11 mouse cellular contexts compared by ENCODE assay signal in genomic region chr1:184447161-184447667, GRCm38 (mm10).
DNase-seq lines count a peak whose midpoint lies in the region; ATAC-seq and TF ChIP-seq lines count a peak whose summit lies in the region.
"Had no signal": no experiment of that assay in that cellular context is flagged by ENCODE, and none has a peak within 500 bp of the region (broad histone marks: within the 10 kb centered on the region; RNA-seq: fewer than 3 reads in every experiment).

No protein-coding gene starts in this region.

- H3K4me2 ChIP-seq in embryonic facial prominence, embryonic 15.5 days (replicated peaks): no peak overlapping the region
- no peak overlapping the region for H3K4me2 ChIP-seq in lung, embryonic 16.5 days (ENCODE audit: low read depth, low read length)
- H3K4me2 ChIP-seq: liver, embryonic 11.5 days had no signal

- H3K9me3 ChIP-seq in embryonic facial prominence, embryonic 15.5 days (replicated peaks): no peaks in the 10 kb centered on the region
- no peaks in the 10 kb centered on the region for H3K9me3 ChIP-seq in lung, embryonic 16.5 days (ENCODE audit: control insufficient read depth, low read length)
- H3K9me3 ChIP-seq: hindbrain, embryonic 10.5 days had no signal

- H3K9ac ChIP-seq in embryonic facial prominence, embryonic 15.5 days: no peak overlapping the region
- H3K9ac ChIP-seq in lung, embryonic 16.5 days (ENCODE audit: low read length): no peak overlapping the region

- TF ChIP-seq CTCF in left cerebral cortex, adult 2 months (IDR thresholded peaks at IDR 0.05): no peak

- DNase-seq in adrenal gland, postnatal 10 days: peak; percentile 46
- no peak for DNase-seq in adrenal gland, adult 2 months
- DNase-seq in left cerebral cortex, adult 18-20 months (ENCODE audit: low spot score in 2 of 2): peak; percentile 5 to 13
- no peak for DNase-seq in left cerebral cortex, adult 2 months (ENCODE audit: extremely low spot score in 1 of 2, low spot score in 2 of 2)
- DNase-seq in thymus, adult 18-20 months: no peak
- DNase-seq in retina, embryonic 14.5 days (ENCODE audit: low spot score): no peak

- H3K27ac ChIP-seq in left cerebral cortex, adult 2 months: no peak overlapping the region
- H3K27ac ChIP-seq in embryonic facial prominence, embryonic 15.5 days (replicated peaks): 0 out of 2 replicates have a peak overlapping the region, but pooled peaks have one; percentile 48
- peak overlapping the region; percentile 74 for H3K27ac ChIP-seq in lung, embryonic 16.5 days (ENCODE audit: low read length)
- H3K27ac ChIP-seq: hindbrain, embryonic 10.5 days had no signal

- no peak overlapping the region for H3K4me3 ChIP-seq in left cerebral cortex, adult 2 months
- H3K4me3 ChIP-seq in embryonic facial prominence, embryonic 15.5 days (replicated peaks): no peak overlapping the region
- no peak overlapping the region for H3K4me3 ChIP-seq in lung, embryonic 16.5 days (ENCODE audit: low read length)
- H3K4me3 ChIP-seq: erythroblast, embryonic 14.5 days; hindbrain, embryonic 10.5 days had no signal

- peak; percentile 54; the same call in 1 of the 2 replicates for ATAC-seq in embryonic facial prominence, embryonic 15.5 days (ENCODE audit: insufficient number of reproducible peaks, low FRiP score, low TSS enrichment, low read depth)
- ATAC-seq in lung, embryonic 16.5 days (ENCODE audit: low read depth): peak; percentile 73

- H3K36me3 ChIP-seq in embryonic facial prominence, embryonic 15.5 days: no peaks in the 10 kb centered on the region
- H3K36me3 ChIP-seq in lung, embryonic 16.5 days (ENCODE audit: control insufficient read depth, insufficient read depth, low read length): no peaks in the 10 kb centered on the region
- H3K36me3 ChIP-seq: hindbrain, embryonic 10.5 days had no signal

- H3K27me3 ChIP-seq in embryonic facial prominence, embryonic 15.5 days: no peaks in the 10 kb centered on the region
- no peaks in the 10 kb centered on the region; the same call in 1 of the 2 replicates for H3K27me3 ChIP-seq in lung, embryonic 16.5 days (ENCODE audit: control insufficient read depth, insufficient read depth, low read depth, low read length)

- 41% methylated on average over 5 of the region's 5 CpGs for WGBS in embryonic facial prominence, embryonic 15.5 days
- WGBS in lung, embryonic 16.5 days: 47% methylated on average over 5 of the region's 5 CpGs

- intact Hi-C loops in left cerebral cortex, adult 2 months (cut with DNase I): loop anchor here (10.0 kb wide), 1 partner anchor 182 kb away; no protein-coding TSS in a partner anchor

- 0 out of 2 replicates have a peak, but pooled peaks cover 4% of the 10 kb centered on the region for H3K4me1 ChIP-seq in embryonic facial prominence, embryonic 15.5 days
- peaks cover 11% of the 10 kb centered on the region; the same call in 1 of the 2 replicates for H3K4me1 ChIP-seq in lung, embryonic 16.5 days (replicated peaks; ENCODE audit: control insufficient read depth, insufficient read depth, low read length)

Comparison
In these comparisons a context has a peak if more than half of its experiments do, and no peak if none do; other contexts are left out.
1. DNase-seq: peak in adrenal gland, postnatal 10 days (single experiment) and left cerebral cortex, adult 18-20 months (2 of 2); none in adrenal gland, adult 2 months (single experiment), left cerebral cortex, adult 2 months (0 of 2), thymus, adult 18-20 months (0 of 2) and retina, embryonic 14.5 days (single experiment).